Mouse (Mus musculus) stomach, postnatal 0 days (tissue): ENCODE data around the gene Ms4a8a. TPM values are rescaled to one million over a fixed set of nuclear protein-coding genes. Genes with fewer than 3 reads are reported as not detected.
A peak's percentile ranks its signal among the peaks of the same experiment; 100 is the strongest.

ENCODE experiments used
- ATAC-seq: fragments of 200-750 bp; cut with Nextera tagmentation; 2 replicates; pipeline ENCODE4 v1.8.0; 2017; ENCODE audit not compliant: low FRiP score, low TSS enrichment
- DNase-seq: peaks from one replicate; pipeline ENCODE4 v3.0.0-alpha.2; 2016; ENCODE audit warnings: low spot score
- H3K27ac ChIP-seq: fragments of 300-500 bp; sonication (generic); replicated peaks from 2 replicates; pipeline ENCODE4 v1.5.1; 2014; ENCODE audit warnings: mild to moderate bottlenecking, control low read depth
- H3K27me3 ChIP-seq: fragments of 300-500 bp; sonication (generic); 2 replicates; pipeline ENCODE4 v1.6.1; 2014; ENCODE audit warnings: low read length; ENCODE audit not compliant: control insufficient read depth, insufficient read depth
- H3K36me3 ChIP-seq: fragments of 300-500 bp; sonication (generic); 2 replicates; pipeline ENCODE4 v1.6.1; 2014; ENCODE audit warnings: low read length, mixed read lengths; ENCODE audit not compliant: control insufficient read depth, insufficient read depth
- H3K4me1 ChIP-seq: fragments of 300-500 bp; sonication (generic); replicated peaks from 2 replicates; pipeline ENCODE4 v1.6.1; 2014; ENCODE audit warnings: antibody characterized with exemption; ENCODE audit not compliant: control insufficient read depth, insufficient read depth
- H3K4me2 ChIP-seq: fragments of 300-500 bp; sonication (generic); replicated peaks from 2 replicates; pipeline ENCODE4 v1.6.1; 2014; ENCODE audit warnings: low read depth, mild to moderate bottlenecking, control low read depth, moderate library complexity
- H3K4me3 ChIP-seq: fragments of 300-500 bp; sonication (generic); 2 replicates; pipeline ENCODE4 v1.5.1; 2014; ENCODE audit warnings: low read depth, low read length, control low read depth
- H3K9ac ChIP-seq: fragments of 300-500 bp; sonication (generic); 2 replicates; pipeline ENCODE4 v1.6.1; 2014; ENCODE audit warnings: mild to moderate bottlenecking, low read length, control low read depth, mixed read lengths
- H3K9me3 ChIP-seq: fragments of 300-500 bp; sonication (generic); 2 replicates; pipeline ENCODE4 v1.6.1; 2016; ENCODE audit warnings: low read length; ENCODE audit not compliant: control insufficient read depth
- CTCF ChIP-seq: IDR thresholded peaks from 2 replicates; pipeline ENCODE4 v1.5.1; 2016; ENCODE audit warnings: antibody characterized with exemption, low read depth, mild to moderate bottlenecking, moderate library complexity
- EP300 ChIP-seq: optimal IDR thresholded peaks from 2 replicates; pipeline ENCODE3; 2016; ENCODE audit warnings: antibody characterized with exemption
- WGBS: fragments of 180-500 bp; shearing (Covaris S2); extraction: QIAGEN DNeasy Blood & Tissue Kit; methylation state at CpG from one replicate; pipeline ENCODE4 v1.1.7; 2014; 5-methylcytosine and 5-hydroxymethylcytosine counted together
- polyA plus RNA-seq: library from polyadenylated mRNA; unstranded; fragments of >200 nt; fragmentation: Nextera tagmentation; extraction: Ambion mirVana; gene quantifications from 2 replicates; pipeline ENCODE4 v1.2.1, GENCODE M21; 2015

Gene Ms4a8a
- polyA plus RNA-seq, 1 experiment from 2014 or later, result 22.3 TPM

GRCm38 (mm10) chr19:11044996-11045711 lies 35.7 kb downstream of the Ms4a8a start:
- no peak overlapping the region for H3K27ac ChIP-seq
- peak overlapping the region; percentile 32 for H3K4me3 ChIP-seq
- H3K9ac ChIP-seq, result 0 out of 2 replicates have a peak overlapping the region, but pooled peaks have one; percentile 47
- H3K27me3 ChIP-seq, result no peaks in the 10 kb centered on the region
- H3K36me3 ChIP-seq, result no peaks in the 10 kb centered on the region
- peak overlapping the region; percentile 53 for H3K4me2 ChIP-seq
- 8% methylated on average over 30 of the region's 40 CpGs for WGBS
- peak; percentile 97 for ATAC-seq
- H3K4me1 ChIP-seq, result 0 out of 2 replicates have a peak, but pooled peaks cover 3% of the 10 kb centered on the region
- TF ChIP-seq EP300 (no peak), CTCF (peak; percentile 80)
- peak; percentile 91 for DNase-seq
- H3K9me3 ChIP-seq, result no peaks in the 10 kb centered on the region

- Histone ChIP-seq H3K4me3 (peak overlapping the region; percentile 32), H3K4me2 (peak overlapping the region; percentile 53), H3K27me3 (no peaks in the 10 kb centered on the region), H3K36me3 (no peaks in the 10 kb centered on the region), H3K9me3 (no peaks in the 10 kb centered on the region), H3K4me1 (0 out of 2 replicates have a peak, but pooled peaks cover 3% of the 10 kb centered on the region), H3K27ac (no peak overlapping the region), H3K9ac (0 out of 2 replicates have a peak overlapping the region, but pooled peaks have one; percentile 47)
- no peak for TF ChIP-seq CTCF
- no peak for DNase-seq
- peak; percentile 58 for ATAC-seq
- WGBS, result 4% methylated on average over 5 of the region's 5 CpGs
Observed at GRCm38 (mm10) chr19:11044671-11044995, 36.3 kb downstream of the Ms4a8a start.

GRCm38 (mm10) chr19:11037570-11037969 lies 43.3 kb downstream of the Ms4a8a start:
- Histone ChIP-seq H3K9me3 (no peaks in the 10 kb centered on the region), H3K4me1 (no peaks in the 10 kb centered on the region), H3K4me3 (no peak overlapping the region), H3K36me3 (no peaks in the 10 kb centered on the region), H3K9ac (no peak overlapping the region), H3K27ac (no peak overlapping the region), H3K27me3 (no peaks in the 10 kb centered on the region), H3K4me2 (no peak overlapping the region)
- DNase-seq (no peak), ATAC-seq (no peak)
- TF ChIP-seq CTCF, result no peak
- no peak for TF ChIP-seq EP300

- TF ChIP-seq CTCF, result no peak
- TF ChIP-seq EP300, result no peak
- no peak for DNase-seq
- H3K4me3 ChIP-seq, result no peak overlapping the region
- ATAC-seq, result no peak
- no peaks in the 10 kb centered on the region for H3K36me3 ChIP-seq
- H3K27ac ChIP-seq, result no peak overlapping the region
- H3K27me3 ChIP-seq, result no peaks in the 10 kb centered on the region
- H3K9me3 ChIP-seq, result no peaks in the 10 kb centered on the region
- H3K4me1 ChIP-seq, result no peaks in the 10 kb centered on the region
- no peak overlapping the region for H3K4me2 ChIP-seq
- no peak overlapping the region for H3K9ac ChIP-seq
Observed at GRCm38 (mm10) chr19:11022382-11022781, 58.5 kb downstream of the Ms4a8a start.

DNA sequence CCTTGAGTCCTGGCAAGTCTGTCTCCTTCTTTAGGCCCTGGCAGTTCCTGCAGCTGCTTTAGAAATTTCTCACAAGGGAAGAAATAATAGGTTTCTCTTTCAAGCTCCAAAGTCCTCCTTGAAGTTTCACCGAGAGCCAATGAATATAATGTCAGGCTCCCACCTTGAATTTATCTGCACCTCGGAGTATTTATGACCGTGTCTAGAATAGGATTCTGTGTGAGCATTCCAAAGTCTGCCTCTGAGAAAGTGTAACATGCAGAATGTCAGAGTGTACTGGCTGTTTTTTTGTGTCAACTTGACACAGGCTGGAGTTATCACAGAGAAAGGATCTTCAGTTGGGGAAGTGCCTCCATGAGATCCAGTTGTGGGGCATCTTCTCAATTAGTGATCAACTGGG lies 63.0 kb downstream of the Ms4a8a start, which contains the start of gene Ms4a18:
Gene Ms4a18 (minus strand): TSS at position 141 of the 400 bp plus-strand sequence.
- Histone ChIP-seq H3K27me3 (no peaks in the 10 kb centered on the region), H3K4me1 (no peaks in the 10 kb centered on the region), H3K36me3 (no peaks in the 10 kb centered on the region), H3K4me3 (no peak within 1 kb of the TSS), H3K9me3 (no peaks in the 10 kb centered on the region), H3K27ac (no peak within 1 kb of the TSS), H3K4me2 (no peak within 1 kb of the TSS), H3K9ac (no peak within 1 kb of the TSS)
- DNase-seq (no peak), ATAC-seq (no peak)
- TF ChIP-seq CTCF, result no peak
- 80% methylated on average over 3 of the region's 3 CpGs for WGBS

Other genes with a start within 250 kb of the Ms4a8a start
- 4.0 and 5.2 TPM in 2 replicates for gene Slc15a3, start 241.4 kb downstream of the Ms4a8a start, polyA plus RNA-seq
- 19.1 and 20.8 TPM in 2 replicates for gene Tmem132a, start 211.2 kb downstream of the Ms4a8a start, polyA plus RNA-seq
- gene Tmem109, start 199.1 kb downstream of the Ms4a8a start, polyA plus RNA-seq, result 176 and 186 TPM in 2 replicates
- 17.6 and 19.5 TPM in 2 replicates for gene Prpf19, start 185.9 kb downstream of the Ms4a8a start, polyA plus RNA-seq
- 0.08 and 0.17 TPM in 2 replicates for gene Zp1, start 160.5 kb downstream of the Ms4a8a start, polyA plus RNA-seq
- gene Ptgdr2, start 143.9 kb downstream of the Ms4a8a start, polyA plus RNA-seq, result 0.06 and 0.07 TPM in 2 replicates
- 13.9 and 15.4 TPM in 2 replicates for gene Ccdc86, start 131.8 kb downstream of the Ms4a8a start, polyA plus RNA-seq
- 0.13 TPM in 1 of 2 replicates, not detected in the other for gene Ms4a10, start 106.4 kb downstream of the Ms4a8a start, polyA plus RNA-seq
- gene Ms4a15, start 87.9 kb downstream of the Ms4a8a start, polyA plus RNA-seq, result 0.10 TPM in 1 of 2 replicates, not detected in the other
- not detected in 2 replicates for gene Ms4a18, start 63.1 kb downstream of the Ms4a8a start, polyA plus RNA-seq
- gene 1700017D01Rik, start 49.8 kb upstream of the Ms4a8a start, polyA plus RNA-seq, result 0.08 TPM in 1 of 2 replicates, not detected in the other
- not detected in 2 replicates for gene 1700025F22Rik, start 84.2 kb upstream of the Ms4a8a start, polyA plus RNA-seq
- not detected in 2 replicates for gene Ms4a13, start 115.6 kb upstream of the Ms4a8a start, polyA plus RNA-seq
- gene Ms4a12, start 151.3 kb upstream of the Ms4a8a start, polyA plus RNA-seq, result 0.51 and 0.73 TPM in 2 replicates
- gene Ms4a1, start 185.1 kb upstream of the Ms4a8a start, polyA plus RNA-seq, result 0.06 and 0.11 TPM in 2 replicates
- gene Ms4a5, start 202.8 kb upstream of the Ms4a8a start, polyA plus RNA-seq, result not detected in 2 replicates
- gene Ms4a14, start 233.4 kb upstream of the Ms4a8a start, polyA plus RNA-seq, result 0.08 and 0.10 TPM in 2 replicates